Comparison of ENCODE assay signal across 29 mouse cellular contexts in genomic region chr11:112563027-112563426, GRCm38 (mm10).
A peak's percentile ranks its signal among the peaks of the same experiment; 100 is the strongest.
DNase-seq lines count a peak whose midpoint lies in the region; ATAC-seq and TF ChIP-seq lines count a peak whose summit lies in the region.
"Had no signal": no experiment of that assay in that cellular context is flagged by ENCODE, and none has a peak within 500 bp of the region (broad histone marks: within the 10 kb centered on the region; RNA-seq: fewer than 3 reads in every experiment).

No protein-coding gene starts in this region.

- H3K36me3 ChIP-seq in embryonic facial prominence, embryonic 11.5 days (replicated peaks; ENCODE audit: control insufficient read depth, insufficient read depth, low read depth, low read length), result no peaks in the 10 kb centered on the region
- no peaks in the 10 kb centered on the region for H3K36me3 ChIP-seq in embryonic facial prominence, embryonic 10.5 days (replicated peaks)
- H3K36me3 ChIP-seq in limb, embryonic 12.5 days, result no peaks in the 10 kb centered on the region
- H3K36me3 ChIP-seq in midbrain, postnatal 0 days (ENCODE audit: insufficient read depth, low read length), result no peaks in the 10 kb centered on the region
- H3K36me3 ChIP-seq: embryonic facial prominence, embryonic 12.5 days; embryonic facial prominence, embryonic 15.5 days; G1E; heart, embryonic 12.5 days; heart, embryonic 15.5 days; hindbrain, embryonic 10.5 days; hindbrain, embryonic 13.5 days had no signal

- no peaks in the 10 kb centered on the region for H3K4me1 ChIP-seq in embryonic facial prominence, embryonic 11.5 days (ENCODE audit: control insufficient read depth, insufficient read depth, low read length)
- no peaks in the 10 kb centered on the region for H3K4me1 ChIP-seq in embryonic facial prominence, embryonic 10.5 days
- H3K4me1 ChIP-seq in limb, embryonic 12.5 days (replicated peaks), result peaks cover 4% of the 10 kb centered on the region; the same call in 1 of the 2 replicates
- no peaks in the 10 kb centered on the region for H3K4me1 ChIP-seq in midbrain, postnatal 0 days (ENCODE audit: insufficient read depth, low read length)
- H3K4me1 ChIP-seq: embryonic facial prominence, embryonic 12.5 days; embryonic facial prominence, embryonic 15.5 days; heart, embryonic 12.5 days; heart, embryonic 15.5 days; hindbrain, embryonic 13.5 days had no signal

- no peak overlapping the region for H3K9ac ChIP-seq in embryonic facial prominence, embryonic 11.5 days (replicated peaks; ENCODE audit: low read length)
- H3K9ac ChIP-seq in limb, embryonic 12.5 days (replicated peaks), result no peak overlapping the region
- no peak overlapping the region for H3K9ac ChIP-seq in midbrain, postnatal 0 days (replicated peaks; ENCODE audit: low read length, poor library complexity, severe bottlenecking)
- H3K9ac ChIP-seq: embryonic facial prominence, embryonic 12.5 days; embryonic facial prominence, embryonic 15.5 days; forebrain, postnatal 0 days; heart, embryonic 12.5 days; heart, embryonic 15.5 days; hindbrain, embryonic 13.5 days had no signal

- WGBS in embryonic facial prominence, embryonic 11.5 days, result 70% methylated on average over 9 of the region's 9 CpGs
- WGBS in embryonic facial prominence, embryonic 10.5 days, result 78% methylated on average over 9 of the region's 9 CpGs
- WGBS in limb, embryonic 12.5 days, result 17% methylated on average over 9 of the region's 9 CpGs
- WGBS in midbrain, postnatal 0 days, result 93% methylated on average over 9 of the region's 9 CpGs

- H3K27me3 ChIP-seq in embryonic facial prominence, embryonic 11.5 days (ENCODE audit: control insufficient read depth, insufficient read depth, low read length), result no peaks in the 10 kb centered on the region
- H3K27me3 ChIP-seq in embryonic facial prominence, embryonic 10.5 days (replicated peaks; ENCODE audit: low read depth, poor library complexity, severe bottlenecking), result no peaks in the 10 kb centered on the region; the same call in 1 of the 2 replicates
- no peaks in the 10 kb centered on the region for H3K27me3 ChIP-seq in limb, embryonic 12.5 days
- no peaks in the 10 kb centered on the region for H3K27me3 ChIP-seq in midbrain, postnatal 0 days (ENCODE audit: insufficient read depth, low read length)
- H3K27me3 ChIP-seq: CH12.LX; embryonic facial prominence, embryonic 15.5 days; heart, embryonic 12.5 days; heart, embryonic 15.5 days; Patski had no signal

- H3K4me2 ChIP-seq in embryonic facial prominence, embryonic 11.5 days (ENCODE audit: low read depth, low read length), result no peak overlapping the region
- H3K4me2 ChIP-seq in limb, embryonic 12.5 days, result no peak overlapping the region
- H3K4me2 ChIP-seq in midbrain, postnatal 0 days (ENCODE audit: low read depth, low read length, poor library complexity, severe bottlenecking), result no peak overlapping the region
- H3K4me2 ChIP-seq: embryonic facial prominence, embryonic 12.5 days; embryonic facial prominence, embryonic 15.5 days; heart, embryonic 12.5 days; heart, embryonic 15.5 days; hindbrain, embryonic 13.5 days had no signal

- H3K9me3 ChIP-seq in embryonic facial prominence, embryonic 11.5 days (replicated peaks; ENCODE audit: control insufficient read depth, low read length), result no peaks in the 10 kb centered on the region
- H3K9me3 ChIP-seq in embryonic facial prominence, embryonic 10.5 days, result peaks cover 7% of the 10 kb centered on the region; the same call in 1 of the 2 replicates
- 0 out of 2 replicates have a peak, but pooled peaks cover 8% of the 10 kb centered on the region for H3K9me3 ChIP-seq in limb, embryonic 12.5 days
- H3K9me3 ChIP-seq in midbrain, postnatal 0 days (ENCODE audit: low read length), result no peaks in the 10 kb centered on the region
- H3K9me3 ChIP-seq: embryonic facial prominence, embryonic 12.5 days; embryonic facial prominence, embryonic 15.5 days; heart, embryonic 15.5 days had no signal

- TF ChIP-seq CTCF in midbrain, postnatal 0 days (IDR thresholded peaks at IDR 0.05), result no peak

- no peak overlapping the region for H3K27ac ChIP-seq in embryonic facial prominence, embryonic 11.5 days (replicated peaks; ENCODE audit: low read depth, low read length)
- no peak overlapping the region for H3K27ac ChIP-seq in embryonic facial prominence, embryonic 10.5 days (replicated peaks)
- H3K27ac ChIP-seq in limb, embryonic 12.5 days, result no peak overlapping the region
- H3K27ac ChIP-seq in midbrain, postnatal 0 days (ENCODE audit: low read depth, low read length), result no peak overlapping the region
- H3K27ac ChIP-seq: embryonic facial prominence, embryonic 12.5 days; embryonic facial prominence, embryonic 15.5 days; heart, embryonic 15.5 days; hindbrain, embryonic 10.5 days; hindbrain, embryonic 13.5 days had no signal

- ATAC-seq in embryonic facial prominence, embryonic 11.5 days (replicated peaks; ENCODE audit: insufficient number of reproducible peaks, low FRiP score, low TSS enrichment, low read depth), result no peak
- 0 out of 2 replicates have a peak, but pooled peaks have one; percentile 63 for ATAC-seq in limb, embryonic 12.5 days (ENCODE audit: insufficient number of reproducible peaks, insufficient read depth, low FRiP score, low TSS enrichment, low read depth)
- ATAC-seq in midbrain, postnatal 0 days (ENCODE audit: low FRiP score), result no peak
- ATAC-seq: forebrain, embryonic 14.5 days; forebrain, postnatal 0 days; hindbrain, embryonic 16.5 days; inflammation-experienced regulatory T-cells, adult 6 months; Patski had no signal

- H3K4me3 ChIP-seq in embryonic facial prominence, embryonic 11.5 days (ENCODE audit: low read depth, low read length), result no peak overlapping the region
- no peak overlapping the region for H3K4me3 ChIP-seq in embryonic facial prominence, embryonic 10.5 days
- H3K4me3 ChIP-seq in limb, embryonic 12.5 days (replicated peaks), result no peak overlapping the region
- no peak overlapping the region for H3K4me3 ChIP-seq in midbrain, postnatal 0 days (ENCODE audit: low read depth, low read length)
- H3K4me3 ChIP-seq: embryonic facial prominence, embryonic 12.5 days; embryonic facial prominence, embryonic 15.5 days; heart, embryonic 12.5 days; heart, embryonic 15.5 days; hindbrain, embryonic 10.5 days; hindbrain, embryonic 13.5 days had no signal

- DNase-seq in embryonic facial prominence, embryonic 11.5 days (ENCODE audit: low spot score), result peak; percentile 26
- no peak for DNase-seq in embryonic facial prominence, embryonic 10.5 days (ENCODE audit: low spot score)
- DNase-seq in hindlimb bud, embryonic 11.5 days (ENCODE audit: extremely low spot score, low read depth, low spot score), result peak; percentile 68
- no peak for DNase-seq in kidney, postnatal 14 days
- DNase-seq in midbrain, postnatal 0 days (ENCODE audit: low spot score), result no peak
- DNase-seq: adrenal gland, postnatal 10 days; adrenal gland, postnatal 36 days; B cell, adult 2 months; cerebellum, adult 18-20 months; cerebellum, adult 9-10 months; cerebellum, postnatal 14 days; forebrain, postnatal 0 days; gastrocnemius, postnatal 25 days; heart, adult 18-20 months; heart, postnatal 10 days; heart, postnatal 36 days had no signal

Comparison
In these comparisons a context has a peak if more than half of its experiments do, and no peak if none do; other contexts are left out.
1. DNase-seq: peak in embryonic facial prominence, embryonic 11.5 days (single experiment) and hindlimb bud, embryonic 11.5 days (single experiment); none in embryonic facial prominence, embryonic 10.5 days (single experiment), kidney, postnatal 14 days (single experiment) and midbrain, postnatal 0 days (single experiment).